Mouse (Mus musculus): Measurements from ENCODE around the gene Cd300ld3.
"Not testable (repeated sequence)": the region's sequence is repeated elsewhere in the genome, so short reads cannot be mapped to it uniquely, and the experiment has no call there.

Gene Cd300ld3

GRCm38 (mm10) chr11:115054537-115054936, 6.3 kb upstream of the Cd300ld3 start:
- DNase-seq (ENCODE audit: extremely low spot score, low read depth, low spot score): no peak

GRCm38 (mm10) chr11:115052991-115053390, 4.8 kb upstream of the Cd300ld3 start:
- no peak for DNase-seq (ENCODE audit: extremely low spot score, low read depth, low spot score)

- DNase-seq (ENCODE audit: extremely low spot score, low read depth, low spot score): peak; percentile 53
These were observed 4.0 kb upstream of the Cd300ld3 start for GRCm38 (mm10) chr11:115052206-115052605.

GRCm38 (mm10) chr11:115049282-115049895, 1.2 kb upstream of the Cd300ld3 start:
- no peak for DNase-seq (ENCODE audit: extremely low spot score, low read depth, low spot score)

- not testable (repeated sequence) for DNase-seq (ENCODE audit: extremely low spot score, low read depth, low spot score)
These were observed 10.5 kb downstream of the Cd300ld3 start, which contains the start of gene Cd300ld5 for GRCm38 (mm10) chr11:115037669-115038068. Gene Cd300ld5, minus strand, starts transcription at chr11:115037769.

GRCm38 (mm10) chr11:115026912-115027311, 21.3 kb downstream of the Cd300ld3 start, which contains the start of gene Cd300ld4:
Gene Cd300ld4, minus strand, starts transcription at chr11:115027012.
- DNase-seq (ENCODE audit: extremely low spot score, low read depth, low spot score): not testable (repeated sequence)

GRCm38 (mm10) chr11:115016093-115016492, 32.1 kb downstream of the Cd300ld3 start, which contains the start of gene Cd300ld2:
Gene Cd300ld2, minus strand, starts transcription at chr11:115016193.
- not testable (repeated sequence) for DNase-seq (ENCODE audit: extremely low spot score, low read depth, low spot score)

GRCm38 (mm10) chr11:115004070-115004469, 44.1 kb downstream of the Cd300ld3 start:
- no peak for DNase-seq (ENCODE audit: extremely low spot score, low read depth, low spot score)

GRCm38 (mm10) chr11:115001474-115002040, 46.7 kb downstream of the Cd300ld3 start, which contains the start of gene Cd300c2:
Gene Cd300c2, minus strand, starts transcription at chr11:115001880.
- no peak for DNase-seq (ENCODE audit: extremely low spot score, low read depth, low spot score)
